Mouse (Mus musculus): ENCODE data around the gene Mrpl51.

GRCm38 (mm10) chr6:125192016-125192714 is 564 bp downstream of the Mrpl51 start:
- TF ChIP-seq MAFK (IDR thresholded peaks at IDR 0.05; ENCODE audit: insufficient read depth, low read depth, low read length) (no peak), ZC3H11A (IDR thresholded peaks at IDR 0.05; ENCODE audit: borderline replicate concordance, low read depth, low read length) (no peak)

All from ES-E14 (cell line).